Mouse (Mus musculus): ENCODE measurements at regions not wholly inside any gene's neighbourhood (a gene's known extent, or its start where the extent isn't known, plus 50 kb on each side); places are given as distances from the start of the nearest gene placed in this dataset.

- ATAC-seq (replicated peaks; ENCODE audit: poor library complexity, severe bottlenecking), result no peak
Observed at GRCm38 (mm10) chr4:34328151-34328785, 222.5 kb upstream of the Akirin2 start.

- no peak for ATAC-seq (replicated peaks; ENCODE audit: poor library complexity, severe bottlenecking)
Observed at GRCm38 (mm10) chr4:34336971-34337797, 213.6 kb upstream of the Akirin2 start.

- no peak for ATAC-seq (replicated peaks; ENCODE audit: poor library complexity, severe bottlenecking)
Observed at GRCm38 (mm10) chr4:34337852-34338251, 212.9 kb upstream of the Akirin2 start.

DNA sequence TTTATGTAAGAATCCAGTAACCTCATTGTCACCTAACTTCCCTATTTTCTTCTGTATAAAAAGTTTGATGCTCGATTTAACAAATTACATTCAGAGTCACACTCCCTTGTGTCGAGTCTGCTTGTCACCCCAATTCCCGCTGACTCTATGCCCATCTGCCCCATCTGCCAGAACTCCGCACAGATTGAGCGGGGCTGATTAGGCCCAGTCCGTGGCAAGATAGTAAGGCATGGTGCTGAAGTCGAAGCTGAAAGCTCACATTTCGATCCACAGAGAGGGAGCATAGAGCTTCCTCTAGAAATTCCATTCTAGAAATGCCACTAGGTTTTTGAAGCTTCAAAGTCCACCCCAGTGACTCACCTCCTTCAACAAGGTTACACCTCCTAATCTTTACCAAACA lies 210.7 kb upstream of the Akirin2 start:
- ATAC-seq (replicated peaks; ENCODE audit: poor library complexity, severe bottlenecking), result no peak

DNA sequence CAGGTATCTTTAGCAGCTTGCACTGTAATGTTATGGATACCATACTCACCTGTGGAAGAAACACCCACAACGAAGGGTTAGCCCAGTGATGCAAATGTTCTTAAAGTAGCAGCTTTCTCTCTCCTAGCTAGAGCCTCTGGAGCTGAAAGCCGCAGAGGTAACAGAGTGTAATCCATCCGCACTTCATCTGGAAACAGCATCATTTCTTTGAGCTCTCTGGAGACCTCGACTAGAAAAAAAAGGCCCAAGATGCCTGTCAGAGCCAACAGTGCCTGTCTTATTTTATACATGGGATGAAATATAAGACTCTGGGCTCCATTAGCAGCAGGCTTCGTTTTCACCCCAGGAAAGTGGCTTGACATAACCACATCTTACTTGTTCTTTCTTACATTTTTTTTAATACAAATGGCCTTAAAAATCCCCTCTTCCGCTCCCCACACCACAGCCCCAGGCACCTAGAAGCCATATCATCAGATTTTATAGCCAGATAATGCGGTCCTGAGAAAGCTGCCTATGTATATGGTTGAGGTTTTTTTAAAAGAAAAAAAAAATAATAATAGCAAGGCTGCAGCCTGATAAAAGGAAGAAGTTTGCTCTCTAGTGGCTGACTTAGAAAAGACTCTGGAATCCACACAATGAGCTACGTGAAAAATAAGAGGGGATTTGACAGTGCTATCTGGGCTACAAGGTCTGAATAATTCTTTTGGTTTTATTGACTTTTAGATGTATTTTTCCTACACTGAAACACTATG lies 179.3 kb upstream of the Akirin2 start:
- no peak for ATAC-seq (replicated peaks; ENCODE audit: poor library complexity, severe bottlenecking)

DNA sequence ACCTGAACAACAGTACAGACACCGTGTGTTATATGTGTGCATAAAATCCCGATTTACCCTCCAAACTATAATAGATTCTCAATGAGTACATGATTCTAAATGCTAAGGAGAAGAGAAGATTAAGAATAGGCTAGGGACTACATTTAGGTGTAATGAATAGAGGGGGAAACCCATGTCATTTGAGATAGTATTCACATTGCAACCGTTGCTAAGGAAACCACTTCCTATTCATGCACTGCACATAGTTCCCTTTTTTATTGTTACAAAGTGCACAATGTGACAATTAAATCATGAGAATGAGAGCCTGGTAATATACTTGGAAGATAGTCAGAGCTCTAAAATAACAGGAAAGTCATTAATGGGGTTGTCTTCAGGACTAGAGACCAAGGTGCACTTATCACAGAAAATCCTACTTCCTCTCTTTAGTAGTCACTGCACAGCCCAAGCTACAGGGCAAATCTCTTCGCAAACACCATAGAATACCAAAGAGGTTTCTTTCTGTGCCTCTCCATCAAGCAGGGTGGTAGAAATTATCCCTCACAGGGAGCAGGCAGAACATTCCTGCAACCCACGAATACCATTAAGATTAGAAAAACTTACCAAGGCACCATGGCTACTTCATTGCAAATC lies 164.3 kb upstream of the Akirin2 start:
- ATAC-seq (replicated peaks; ENCODE audit: poor library complexity, severe bottlenecking), result peak; percentile 84

- ATAC-seq (replicated peaks; ENCODE audit: poor library complexity, severe bottlenecking), result no peak
Observed at GRCm38 (mm10) chr4:34391499-34391898, 159.2 kb upstream of the Akirin2 start.

GRCm38 (mm10) chr4:34403061-34403460 lies 147.7 kb upstream of the Akirin2 start:
- ATAC-seq (replicated peaks; ENCODE audit: poor library complexity, severe bottlenecking), result no peak

GRCm38 (mm10) chr4:34407181-34407580 lies 143.6 kb upstream of the Akirin2 start:
- no peak for ATAC-seq (replicated peaks; ENCODE audit: poor library complexity, severe bottlenecking)

DNA sequence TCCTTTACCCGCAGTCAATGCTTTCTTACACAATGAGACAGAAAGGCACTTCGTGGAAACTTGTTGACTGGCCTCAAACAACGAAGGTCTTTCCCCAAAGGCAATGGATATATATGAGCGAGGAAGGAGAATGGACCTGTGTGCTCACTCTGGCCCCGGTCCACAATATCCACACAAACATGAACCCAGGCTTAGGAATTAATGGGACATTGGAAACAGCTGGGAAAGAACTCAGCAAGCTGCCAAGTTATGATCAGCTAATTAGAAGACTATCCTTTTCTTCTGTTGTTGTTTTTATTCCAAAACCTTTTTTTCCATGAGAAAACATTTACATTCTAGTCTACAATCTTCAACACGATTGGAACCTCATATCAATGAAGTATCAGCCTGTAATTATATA lies 129.8 kb upstream of the Akirin2 start:
- ATAC-seq (replicated peaks; ENCODE audit: poor library complexity, severe bottlenecking), result no peak

GRCm38 (mm10) chr4:34424131-34424646 lies 126.5 kb upstream of the Akirin2 start:
- no peak for ATAC-seq (replicated peaks; ENCODE audit: poor library complexity, severe bottlenecking)

DNA sequence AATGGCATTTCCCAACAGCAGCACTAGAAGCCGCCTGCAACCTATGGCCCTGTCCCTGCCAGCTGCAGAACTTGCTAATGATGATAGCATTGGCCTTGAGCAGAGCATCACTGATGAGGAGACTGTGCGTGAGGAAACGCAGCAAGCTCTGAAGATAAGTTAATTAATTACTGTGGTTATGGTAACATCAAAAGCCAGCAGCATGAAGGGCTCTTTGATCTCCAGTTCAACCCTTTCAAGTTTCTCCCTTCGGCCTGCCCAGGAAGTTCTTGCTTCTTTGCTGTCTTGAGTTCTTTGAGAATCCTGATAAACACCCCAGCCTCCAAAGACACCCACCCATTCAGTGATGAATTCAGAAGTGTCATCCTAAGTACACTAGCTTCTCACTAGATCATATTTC lies 121.7 kb upstream of the Akirin2 start:
- no peak for ATAC-seq (replicated peaks; ENCODE audit: poor library complexity, severe bottlenecking)

DNA sequence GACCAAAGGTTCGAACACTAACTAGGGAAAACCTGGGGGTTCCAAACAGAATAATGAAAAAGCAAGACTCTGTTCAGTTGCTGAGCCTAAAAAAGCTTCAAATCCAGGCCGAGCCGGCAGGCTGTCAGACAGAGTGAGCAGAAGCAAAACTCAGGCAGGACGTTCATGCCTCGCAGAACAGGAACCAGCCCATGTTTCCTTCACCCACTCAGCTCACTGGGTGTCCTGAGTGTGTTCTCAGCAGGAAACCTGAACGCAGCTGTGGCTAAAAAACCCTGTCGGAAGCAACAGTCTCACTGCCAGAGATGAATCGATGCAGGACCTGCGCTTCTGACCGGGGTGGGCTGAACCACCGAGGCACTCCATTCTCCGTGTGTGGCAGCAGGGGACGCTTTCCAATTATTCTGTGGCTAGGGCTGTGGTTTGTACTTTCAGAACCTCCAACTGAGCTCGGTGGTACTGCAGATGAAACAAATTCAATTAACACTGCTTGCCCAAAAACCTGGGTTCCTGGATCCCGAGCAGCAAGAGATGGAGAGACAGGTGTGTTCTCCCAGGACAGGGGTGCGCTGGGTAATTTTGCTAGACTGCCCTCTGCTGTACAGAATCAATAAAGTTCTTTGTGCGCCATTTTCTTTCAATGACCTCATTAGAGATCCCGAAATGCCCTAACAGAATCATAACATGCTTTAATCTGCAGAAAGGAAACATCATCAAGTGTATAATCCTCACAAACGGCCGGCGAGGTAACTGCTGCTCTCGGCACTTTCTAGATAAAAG lies 121.1 kb upstream of the Akirin2 start:
- ATAC-seq (replicated peaks; ENCODE audit: poor library complexity, severe bottlenecking), result peak; percentile 90

DNA sequence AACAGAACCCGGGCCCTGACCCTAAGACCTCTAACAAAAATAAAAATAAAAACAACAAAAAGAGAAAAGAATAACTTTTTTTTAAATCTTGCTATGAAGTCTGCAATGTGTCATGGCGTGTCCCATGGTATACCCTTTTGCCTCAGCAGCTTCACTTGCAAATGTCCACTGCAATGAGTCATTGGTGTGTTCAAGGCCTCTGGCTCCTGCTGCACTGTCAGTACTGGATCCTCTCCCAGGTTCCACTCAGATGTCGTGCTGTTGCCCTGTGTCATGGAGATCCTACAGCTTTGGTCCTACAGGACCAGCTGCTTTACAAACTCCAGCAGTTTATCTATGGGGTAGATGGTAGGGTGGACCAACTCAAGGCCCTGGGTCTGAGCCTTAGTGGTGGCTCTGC lies 113.4 kb upstream of the Akirin2 start:
- ATAC-seq (replicated peaks; ENCODE audit: poor library complexity, severe bottlenecking), result no peak

DNA sequence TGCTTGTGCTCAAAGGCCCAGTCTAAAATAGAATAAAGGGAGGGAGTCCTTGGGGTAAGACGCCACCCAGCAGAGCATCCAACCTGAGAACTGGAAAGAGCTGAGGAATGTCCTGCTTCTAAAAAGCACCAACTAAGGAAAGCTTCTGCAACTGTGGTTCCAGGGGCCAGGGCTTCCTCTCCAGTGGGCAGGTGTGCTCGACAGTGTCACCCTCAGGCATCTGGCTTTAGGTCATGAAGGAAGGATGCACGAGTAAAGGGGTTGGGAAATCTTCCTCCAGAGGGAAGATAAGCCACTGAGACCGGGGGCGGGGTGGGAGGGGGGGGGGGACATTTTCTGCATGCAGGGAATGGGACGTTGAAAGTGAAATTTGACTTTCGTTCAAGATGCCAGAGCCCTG lies 101.2 kb upstream of the Akirin2 start:
- no peak for ATAC-seq (replicated peaks; ENCODE audit: poor library complexity, severe bottlenecking)

- no peak for ATAC-seq (replicated peaks; ENCODE audit: poor library complexity, severe bottlenecking)
Observed at GRCm38 (mm10) chr4:34462591-34462990, 88.1 kb upstream of the Akirin2 start.

GRCm38 (mm10) chr4:34465845-34466244 lies 84.9 kb upstream of the Akirin2 start:
- peak; percentile 95 for ATAC-seq (replicated peaks; ENCODE audit: poor library complexity, severe bottlenecking)

- ATAC-seq (replicated peaks; ENCODE audit: poor library complexity, severe bottlenecking), result no peak
Observed at GRCm38 (mm10) chr4:34466309-34466708, 84.4 kb upstream of the Akirin2 start.

DNA sequence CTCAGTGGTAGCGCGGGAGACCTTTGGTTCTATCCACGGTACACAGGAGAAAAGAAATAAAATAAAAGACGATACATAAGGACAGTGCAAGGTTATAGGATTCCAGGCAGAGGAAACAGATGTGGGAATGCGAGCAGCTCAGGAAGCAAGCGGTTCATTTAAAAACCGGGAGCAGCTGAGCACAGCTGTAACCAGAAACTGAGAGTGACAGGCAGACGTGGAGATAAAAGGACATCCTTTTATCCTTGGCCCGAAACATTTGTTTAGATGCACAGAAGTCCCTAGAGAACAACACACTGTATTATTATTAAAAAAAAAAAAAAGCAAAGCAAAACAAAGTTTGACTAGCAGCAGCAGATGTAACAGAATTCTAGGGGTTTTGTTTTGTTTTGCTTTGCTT lies 82.6 kb upstream of the Akirin2 start:
- ATAC-seq (replicated peaks; ENCODE audit: poor library complexity, severe bottlenecking), result no peak
